Mouse (Mus musculus) limb, embryonic 12.5 days (tissue): ENCODE measurements at regions not wholly inside any gene's neighbourhood (a gene's known extent, or its start where the extent isn't known, plus 50 kb on each side); places are given as distances from the start of the nearest gene placed in this dataset.
"Not testable (repeated sequence)": the region's sequence is repeated elsewhere in the genome, so short reads cannot be mapped to it uniquely, and the experiment has no call there.

Experiments used
- ATAC-seq: fragments of 200-750 bp; cut with Nextera tagmentation; 2 replicates; pipeline ENCODE4 v1.8.0; 2017; ENCODE audit warnings: low read depth, moderate TSS enrichment; ENCODE audit not compliant: insufficient number of reproducible peaks, insufficient read depth, low FRiP score, low TSS enrichment
- H3K27ac ChIP-seq: fragments of 300-500 bp; sonication (generic); 2 replicates; pipeline ENCODE4 v1.5.1; 2016; ENCODE audit warnings: mild to moderate bottlenecking, moderate library complexity
- H3K27me3 ChIP-seq: fragments of 300-500 bp; sonication (generic); 2 replicates; pipeline ENCODE4 v1.6.1; 2016; ENCODE audit warnings: mild to moderate bottlenecking, moderate library complexity
- H3K36me3 ChIP-seq: fragments of 300-500 bp; sonication (generic); 2 replicates; pipeline ENCODE4 v1.6.1; 2016; ENCODE audit warnings: mild to moderate bottlenecking, moderate library complexity
- H3K4me1 ChIP-seq: fragments of 300-500 bp; sonication (generic); replicated peaks from 2 replicates; pipeline ENCODE4 v1.6.1; 2016
- H3K4me2 ChIP-seq: fragments of 300-500 bp; sonication (generic); 2 replicates; pipeline ENCODE4 v1.6.1; 2016; ENCODE audit warnings: mild to moderate bottlenecking, moderate library complexity
- H3K4me3 ChIP-seq: fragments of 300-500 bp; sonication (generic); replicated peaks from 2 replicates; pipeline ENCODE4 v1.5.1; 2016; ENCODE audit warnings: mild to moderate bottlenecking
- H3K9ac ChIP-seq: fragments of 300-500 bp; sonication (generic); replicated peaks from 2 replicates; pipeline ENCODE4 v1.6.1; 2016; ENCODE audit warnings: mild to moderate bottlenecking, moderate library complexity
- H3K9me3 ChIP-seq: fragments of 300-500 bp; sonication (generic); 2 replicates; pipeline ENCODE4 v1.6.1; 2016; ENCODE audit warnings: mild to moderate bottlenecking, moderate library complexity
- WGBS: fragments of 180-500 bp; shearing (Covaris S2); methylation state at CpG from one replicate; pipeline ENCODE4 v1.1.7; 2016; 5-methylcytosine and 5-hydroxymethylcytosine counted together

DNA sequence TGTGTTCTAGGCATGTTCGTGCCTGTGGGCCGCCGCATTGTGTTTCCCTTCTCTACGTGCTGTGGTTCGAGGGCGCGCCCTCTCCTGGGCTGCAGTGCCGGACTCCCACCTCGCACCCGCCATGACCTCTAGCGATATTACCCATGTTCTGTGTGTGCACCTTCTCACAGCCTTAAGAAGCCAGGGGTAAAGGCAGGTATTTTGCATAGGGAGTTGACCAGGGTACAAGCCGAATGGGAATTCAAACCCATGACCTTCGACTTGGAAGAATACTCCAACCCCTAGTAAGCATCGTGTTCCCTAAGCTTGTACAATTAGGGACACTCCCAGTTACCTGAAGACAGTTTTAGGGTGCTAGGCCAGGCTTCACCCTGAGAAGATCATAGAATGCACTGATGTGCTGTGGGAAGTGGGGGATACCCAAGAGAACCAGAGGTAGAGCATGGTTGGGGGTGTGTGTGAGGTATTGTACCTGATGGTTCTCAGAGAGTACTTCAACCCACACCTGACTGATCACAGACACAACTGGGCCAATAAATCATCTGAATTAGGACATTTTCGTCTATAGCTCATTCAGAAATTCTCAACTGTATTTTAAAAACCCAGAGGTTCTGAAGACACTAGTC lies 68.7 kb upstream of the Asap2 start:
- H3K9ac ChIP-seq, H3K4me1 ChIP-seq, ATAC-seq, H3K27me3 ChIP-seq: not testable (repeated sequence)
- 13% methylated on average over 15 of the region's 15 CpGs for WGBS
- peak overlapping the region; percentile 44 for H3K4me2 ChIP-seq
- H3K9me3 ChIP-seq = peaks cover 28% of the 10 kb centered on the region
- peak overlapping the region; percentile 83 for H3K4me3 ChIP-seq
- H3K36me3 ChIP-seq = peaks cover 22% of the 10 kb centered on the region
- peak overlapping the region; percentile 96; the same call in 1 of the 2 replicates for H3K27ac ChIP-seq

DNA sequence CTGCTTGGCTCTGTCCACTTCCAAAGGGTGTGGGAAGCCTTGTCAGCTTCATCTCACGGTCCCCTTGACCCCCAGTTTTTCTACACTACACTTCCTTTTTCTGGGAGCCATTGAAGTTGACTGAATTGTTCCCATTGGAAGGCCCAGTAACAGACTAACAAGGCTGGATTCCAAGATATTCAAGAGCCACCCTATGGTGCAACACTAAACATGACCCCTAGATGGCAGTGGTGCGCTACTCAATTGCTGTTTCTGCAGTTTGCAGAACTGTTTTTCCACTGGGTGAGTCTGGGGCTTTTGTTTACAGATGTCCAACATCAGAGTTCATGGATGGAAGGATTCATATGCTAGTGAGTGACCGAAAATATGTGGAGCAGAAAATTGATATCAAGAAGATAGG lies 61.3 kb upstream of the Asap2 start:
- H3K4me2 ChIP-seq, H3K36me3 ChIP-seq, H3K27me3 ChIP-seq, H3K9me3 ChIP-seq, H3K4me3 ChIP-seq, ATAC-seq, H3K27ac ChIP-seq, H3K4me1 ChIP-seq, H3K9ac ChIP-seq: not testable (repeated sequence)
- WGBS = 32% methylated on average over 3 of the region's 3 CpGs
